Mouse (Mus musculus): ENCODE data around the gene Nepro.

Gene Nepro

GRCm38 (mm10) chr16:44724083-44724787 is at the start of gene Nepro:
Nepro (plus strand) TSS chr16:44724301.
- peak; percentile 82 to 93 for DNase-seq (ENCODE audit: low read depth in 1 of 2, low spot score in 2 of 2)

- no peak for DNase-seq (ENCODE audit: low read depth in 1 of 2, low spot score in 2 of 2)
Observed at GRCm38 (mm10) chr16:44676357-44676756, 47.7 kb upstream of the Nepro start.

GRCm38 (mm10) chr16:44679082-44679481 is 45.0 kb upstream of the Nepro start:
- no peak for DNase-seq (ENCODE audit: low read depth in 1 of 2, low spot score in 2 of 2)

GRCm38 (mm10) chr16:44679503-44679971 is 44.6 kb upstream of the Nepro start:
- DNase-seq (ENCODE audit: low read depth in 1 of 2, low spot score in 2 of 2), result no peak

- DNase-seq (ENCODE audit: low read depth in 1 of 2, low spot score in 2 of 2), result no peak
Observed at GRCm38 (mm10) chr16:44680756-44681498, 43.2 kb upstream of the Nepro start.

- no peak for DNase-seq (ENCODE audit: low read depth in 1 of 2, low spot score in 2 of 2)
Observed at GRCm38 (mm10) chr16:44684646-44685045, 39.5 kb upstream of the Nepro start.

- no peak for DNase-seq (ENCODE audit: low read depth in 1 of 2, low spot score in 2 of 2)
Observed at GRCm38 (mm10) chr16:44685401-44685800, 38.7 kb upstream of the Nepro start.

GRCm38 (mm10) chr16:44686991-44687718 is 36.9 kb upstream of the Nepro start:
- no peak for DNase-seq (ENCODE audit: low read depth in 1 of 2, low spot score in 2 of 2)

GRCm38 (mm10) chr16:44687719-44688420 is 36.2 kb upstream of the Nepro start:
- no peak for DNase-seq (ENCODE audit: low read depth in 1 of 2, low spot score in 2 of 2)

- DNase-seq (ENCODE audit: low read depth in 1 of 2, low spot score in 2 of 2), result no peak
Observed at GRCm38 (mm10) chr16:44688507-44688906, 35.6 kb upstream of the Nepro start.

- DNase-seq (ENCODE audit: low read depth in 1 of 2, low spot score in 2 of 2), result no peak
Observed at GRCm38 (mm10) chr16:44690501-44690900, 33.6 kb upstream of the Nepro start.

- no peak for DNase-seq (ENCODE audit: low read depth in 1 of 2, low spot score in 2 of 2)
Observed at GRCm38 (mm10) chr16:44691066-44691465, 33.0 kb upstream of the Nepro start.

- DNase-seq (ENCODE audit: low read depth in 1 of 2, low spot score in 2 of 2), result no peak
Observed at GRCm38 (mm10) chr16:44691561-44692141, 32.5 kb upstream of the Nepro start.

GRCm38 (mm10) chr16:44692541-44692940 is 31.6 kb upstream of the Nepro start:
- no peak for DNase-seq (ENCODE audit: low read depth in 1 of 2, low spot score in 2 of 2)

- DNase-seq (ENCODE audit: low read depth in 1 of 2, low spot score in 2 of 2), result no peak
Observed at GRCm38 (mm10) chr16:44693695-44694094, 30.4 kb upstream of the Nepro start.

GRCm38 (mm10) chr16:44695214-44695858 is 28.8 kb upstream of the Nepro start:
- no peak for DNase-seq (ENCODE audit: low read depth in 1 of 2, low spot score in 2 of 2)

GRCm38 (mm10) chr16:44695859-44696620 is 28.1 kb upstream of the Nepro start:
- no peak for DNase-seq (ENCODE audit: low read depth in 1 of 2, low spot score in 2 of 2)

GRCm38 (mm10) chr16:44697473-44698205 is 26.5 kb upstream of the Nepro start:
- no peak for DNase-seq (ENCODE audit: low read depth in 1 of 2, low spot score in 2 of 2)

- no peak for DNase-seq (ENCODE audit: low read depth in 1 of 2, low spot score in 2 of 2)
Observed at GRCm38 (mm10) chr16:44701155-44701554, 22.9 kb upstream of the Nepro start.

All from monocyte, adult 2 months (primary cell).